Mouse (Mus musculus): ENCODE data around the gene Olfr1181.
"Not testable (repeated sequence)": the region's sequence is repeated elsewhere in the genome, so short reads cannot be mapped to it uniquely, and the experiment has no call there.

Gene Olfr1181

DNA sequence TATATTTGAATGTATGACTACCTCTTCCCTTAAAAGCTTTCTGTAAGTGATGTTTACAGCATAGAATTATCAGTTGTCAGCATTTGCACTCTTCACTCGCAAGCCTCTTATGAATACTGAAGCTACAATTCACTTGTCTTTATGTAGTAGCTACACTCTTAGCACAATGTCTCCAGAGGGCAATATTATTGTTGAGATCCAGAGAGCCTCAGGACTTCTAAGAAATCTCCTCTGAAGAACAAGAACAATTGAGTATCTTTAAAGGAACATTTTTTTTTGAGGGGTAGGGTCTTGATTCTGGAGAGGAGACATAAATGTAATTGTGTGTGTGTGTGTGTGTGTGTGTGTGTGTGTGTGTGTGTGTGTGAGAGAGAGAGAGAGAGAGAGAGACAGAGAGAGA is at the start of gene Olfr1181:
Gene Olfr1181 (minus strand): TSS at position 101 of the 400 bp plus-strand sequence.
- in situ Hi-C loops (cut with MboI; ENCODE audit: low sequenced_read_pairs): no loop called here

DNA sequence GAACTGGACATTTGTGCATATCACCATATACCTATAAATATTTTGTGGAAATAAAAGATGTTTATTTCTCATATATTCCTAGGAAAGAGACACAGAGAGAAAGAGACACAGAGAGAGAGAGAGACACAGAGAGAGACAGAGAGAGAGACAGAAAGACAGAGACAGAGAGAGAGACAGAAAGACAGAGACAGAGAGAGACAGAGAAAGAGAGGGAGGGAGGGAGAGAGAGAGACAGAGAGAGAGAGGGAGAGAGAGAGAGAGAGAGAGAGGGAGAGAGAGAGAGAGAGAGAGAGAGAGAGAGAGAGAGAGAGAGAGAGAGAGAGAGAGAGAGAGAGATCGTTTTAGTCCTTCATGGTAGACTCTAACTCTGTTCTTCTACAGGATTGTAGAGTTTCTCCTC is 28.6 kb upstream of the Olfr1181 start, which contains the start of gene Olfr1183:
Gene Olfr1183 (plus strand): TSS at position 301 of the 400 bp plus-strand sequence.
- in situ Hi-C loops (cut with MboI; ENCODE audit: low sequenced_read_pairs): not testable (repeated sequence)

- in situ Hi-C loops (cut with MboI; ENCODE audit: low sequenced_read_pairs): no loop called here
Observed at GRCm38 (mm10) chr2:88449031-88449430, 23.1 kb upstream of the Olfr1181 start, which contains the start of gene Gm13757. Gm13757 (minus strand) TSS chr2:88449131.

DNA sequence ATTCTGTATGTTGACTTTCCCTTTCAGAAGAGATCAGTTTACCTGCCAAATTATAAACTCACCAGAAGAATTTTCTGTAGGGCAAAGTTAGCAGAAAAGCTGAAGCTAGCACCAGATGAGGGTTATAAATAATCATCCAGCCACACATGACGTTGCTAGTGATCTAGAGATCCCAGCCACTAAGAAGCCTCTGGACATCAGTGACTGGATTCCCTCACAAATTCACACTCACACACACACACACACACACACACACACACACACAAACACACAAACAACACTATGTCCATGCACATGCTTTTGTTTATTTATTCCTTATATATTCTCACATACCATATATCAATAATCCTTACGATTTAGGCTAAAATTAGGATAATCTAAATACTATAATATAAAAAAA is 6.9 kb downstream of the Olfr1181 start, which contains the start of gene Olfr1180:
Gene Olfr1180 (minus strand): TSS at position 101 of the 400 bp plus-strand sequence.
- in situ Hi-C loops (cut with MboI; ENCODE audit: low sequenced_read_pairs): no loop called here

GRCm38 (mm10) chr2:88406353-88406752 is 19.6 kb downstream of the Olfr1181 start, which contains the start of gene Olfr1179:
Olfr1179 (minus strand) TSS chr2:88406453.
- in situ Hi-C loops (cut with MboI; ENCODE audit: low sequenced_read_pairs): no loop called here

GRCm38 (mm10) chr2:88386762-88387161 is 39.2 kb downstream of the Olfr1181 start, which contains the start of gene Olfr1178:
Olfr1178 (plus strand) TSS chr2:88387062.
- in situ Hi-C loops (cut with MboI; ENCODE audit: low sequenced_read_pairs): no loop called here

Measured in CH12F3 (cell line).